Mouse (Mus musculus) olfactory bulb, adult 2 months (tissue): ENCODE data around the gene Bcar3.

Experiments used
- CTCF ChIP-seq: fragments of 200-500 bp; IDR thresholded peaks from 2 replicates; pipeline ENCODE4 v1.5.1; 2012; ENCODE audit warnings: low read depth, mild to moderate bottlenecking, low read length, moderate library complexity; ENCODE audit not compliant: insufficient read depth
- POLR2A ChIP-seq: fragments of 200-500 bp; IDR thresholded peaks from 2 replicates; pipeline ENCODE4 v1.6.1; 2012; ENCODE audit warnings: mild to moderate bottlenecking, low read depth, low read length, moderate library complexity; ENCODE audit not compliant: insufficient read depth

DNA sequence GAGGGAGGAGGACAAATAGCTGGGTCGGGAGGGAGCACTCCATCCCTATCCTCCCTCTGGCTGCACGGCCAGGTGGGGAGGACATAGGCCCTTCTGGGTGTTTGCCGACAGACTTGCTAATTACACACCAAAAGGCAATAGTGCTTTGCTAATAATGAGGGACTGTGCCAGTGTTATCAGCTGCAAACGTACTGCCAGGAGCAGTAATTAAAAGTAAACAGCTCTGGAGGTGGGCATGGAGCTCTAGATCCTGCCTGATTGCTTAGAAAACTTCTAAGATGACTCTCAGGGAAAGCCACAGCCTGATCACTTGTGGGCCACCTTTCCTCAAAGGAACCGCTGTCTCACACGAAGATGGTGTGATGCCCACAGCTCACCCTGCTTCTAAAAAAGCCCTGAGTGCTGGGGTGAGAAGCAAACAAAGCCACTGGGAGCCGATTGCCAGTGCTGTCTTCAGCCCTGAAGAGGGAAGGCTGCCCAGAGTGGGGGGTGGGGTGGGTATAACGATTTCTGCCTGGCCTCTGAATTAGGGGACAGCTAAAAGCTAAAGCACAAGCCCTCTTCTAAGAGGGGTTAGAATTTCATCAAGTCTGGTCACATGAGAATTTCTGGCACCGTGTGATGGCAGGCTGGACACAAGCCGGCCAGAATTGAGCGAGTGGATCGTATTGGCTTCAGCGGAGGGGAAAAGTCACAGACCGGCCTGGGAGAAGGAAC, 189.3 kb downstream of the Bcar3 start:
- no peak for TF ChIP-seq CTCF
- no peak for TF ChIP-seq POLR2A
